Mouse (Mus musculus): Measurements from ENCODE around the gene Styxl1. TPM values are rescaled to one million over a fixed set of nuclear protein-coding genes. Genes with fewer than 3 reads are reported as not detected.

Styxl1 gene
- polyA plus RNA-seq, 1 experiment from 2014 or later = not detected

- ATAC-seq (ENCODE audit: low FRiP score) = no peak
- 73% methylated on average over 2 of the region's 2 CpGs for WGBS
- no peak overlapping the region for H3K4me3 ChIP-seq (ENCODE audit: low read depth, low read length)
- H3K9ac ChIP-seq (ENCODE audit: low read length) = no peak overlapping the region
- no peaks in the 10 kb centered on the region for H3K27me3 ChIP-seq (ENCODE audit: control insufficient read depth, insufficient read depth, low read length)
- no peak for DNase-seq (ENCODE audit: low spot score, missing footprints)
- H3K27ac ChIP-seq (ENCODE audit: low read depth, low read length) = no peak overlapping the region
- no peaks in the 10 kb centered on the region for H3K9me3 ChIP-seq (ENCODE audit: control insufficient read depth, low read length)
- peaks cover 8% of the 10 kb centered on the region; the same call in 1 of the 2 replicates for H3K4me1 ChIP-seq (ENCODE audit: control insufficient read depth, insufficient read depth, low read length)
- no peaks in the 10 kb centered on the region for H3K36me3 ChIP-seq (ENCODE audit: control insufficient read depth, insufficient read depth, low read length)
- no peak overlapping the region for H3K4me2 ChIP-seq
Observed at GRCm38 (mm10) chr5:135804735-135805134, 26.6 kb upstream of the Styxl1 start.

GRCm38 (mm10) chr5:135803676-135804075, 25.5 kb upstream of the Styxl1 start:
- H3K36me3 ChIP-seq (ENCODE audit: control insufficient read depth, insufficient read depth, low read length) = no peaks in the 10 kb centered on the region
- ATAC-seq (ENCODE audit: low FRiP score) = no peak
- H3K9ac ChIP-seq (ENCODE audit: low read length) = no peak overlapping the region
- H3K4me2 ChIP-seq = no peak overlapping the region
- H3K4me1 ChIP-seq (ENCODE audit: control insufficient read depth, insufficient read depth, low read length) = peaks cover 8% of the 10 kb centered on the region; the same call in 1 of the 2 replicates
- no peak overlapping the region for H3K27ac ChIP-seq (ENCODE audit: low read depth, low read length)
- H3K9me3 ChIP-seq (ENCODE audit: control insufficient read depth, low read length) = no peaks in the 10 kb centered on the region
- H3K4me3 ChIP-seq (ENCODE audit: low read depth, low read length) = no peak overlapping the region
- 82% methylated on average over 4 of the region's 4 CpGs for WGBS
- H3K27me3 ChIP-seq (ENCODE audit: control insufficient read depth, insufficient read depth, low read length) = no peaks in the 10 kb centered on the region
- DNase-seq (ENCODE audit: low spot score, missing footprints) = no peak

GRCm38 (mm10) chr5:135803135-135803534, 24.9 kb upstream of the Styxl1 start:
- Histone ChIP-seq H3K9ac (ENCODE audit: low read length) (no peak overlapping the region), H3K4me1 (ENCODE audit: control insufficient read depth, insufficient read depth, low read length) (peaks cover 8% of the 10 kb centered on the region; the same call in 1 of the 2 replicates), H3K9me3 (ENCODE audit: control insufficient read depth, low read length) (no peaks in the 10 kb centered on the region), H3K4me2 (no peak overlapping the region), H3K27me3 (ENCODE audit: control insufficient read depth, insufficient read depth, low read length) (no peaks in the 10 kb centered on the region), H3K4me3 (ENCODE audit: low read depth, low read length) (no peak overlapping the region), H3K36me3 (ENCODE audit: control insufficient read depth, insufficient read depth, low read length) (no peaks in the 10 kb centered on the region), H3K27ac (ENCODE audit: low read depth, low read length) (no peak overlapping the region)
- DNase-seq (ENCODE audit: low spot score, missing footprints) (peak; percentile 73), ATAC-seq (ENCODE audit: low FRiP score) (no peak)
- 65% methylated on average over 4 of the region's 4 CpGs for WGBS

GRCm38 (mm10) chr5:135802641-135803040, 24.5 kb upstream of the Styxl1 start:
- H3K27me3 ChIP-seq (ENCODE audit: control insufficient read depth, insufficient read depth, low read length) = no peaks in the 10 kb centered on the region
- no peak for DNase-seq (ENCODE audit: low spot score, missing footprints)
- H3K9me3 ChIP-seq (ENCODE audit: control insufficient read depth, low read length) = no peaks in the 10 kb centered on the region
- H3K4me1 ChIP-seq (ENCODE audit: control insufficient read depth, insufficient read depth, low read length) = peaks cover 8% of the 10 kb centered on the region; the same call in 1 of the 2 replicates
- H3K4me3 ChIP-seq (ENCODE audit: low read depth, low read length) = no peak overlapping the region
- ATAC-seq (ENCODE audit: low FRiP score) = no peak
- WGBS = 94% methylated on average over 8 of the region's 8 CpGs
- H3K4me2 ChIP-seq = no peak overlapping the region
- no peak overlapping the region for H3K9ac ChIP-seq (ENCODE audit: low read length)
- no peaks in the 10 kb centered on the region for H3K36me3 ChIP-seq (ENCODE audit: control insufficient read depth, insufficient read depth, low read length)
- no peak overlapping the region for H3K27ac ChIP-seq (ENCODE audit: low read depth, low read length)

- ATAC-seq (ENCODE audit: low FRiP score) (peak; percentile 73), DNase-seq (ENCODE audit: low spot score, missing footprints) (no peak)
- Histone ChIP-seq H3K27me3 (ENCODE audit: control insufficient read depth, insufficient read depth, low read length) (no peaks in the 10 kb centered on the region), H3K9ac (ENCODE audit: low read length) (no peak overlapping the region), H3K36me3 (ENCODE audit: control insufficient read depth, insufficient read depth, low read length) (no peaks in the 10 kb centered on the region), H3K4me1 (ENCODE audit: control insufficient read depth, insufficient read depth, low read length) (peaks cover 2% of the 10 kb centered on the region; the same call in 1 of the 2 replicates), H3K4me2 (no peak overlapping the region), H3K9me3 (ENCODE audit: control insufficient read depth, low read length) (no peaks in the 10 kb centered on the region), H3K4me3 (ENCODE audit: low read depth, low read length) (no peak overlapping the region), H3K27ac (ENCODE audit: low read depth, low read length) (no peak overlapping the region)
- 0% methylated on average over 6 of the region's 6 CpGs for WGBS
Observed at GRCm38 (mm10) chr5:135800927-135801326, 22.7 kb upstream of the Styxl1 start.

GRCm38 (mm10) chr5:135799746-135800145, 21.6 kb upstream of the Styxl1 start:
- no peak overlapping the region for H3K27ac ChIP-seq (ENCODE audit: low read depth, low read length)
- H3K9ac ChIP-seq (ENCODE audit: low read length) = no peak overlapping the region
- peaks cover 6% of the 10 kb centered on the region for H3K4me1 ChIP-seq (ENCODE audit: control insufficient read depth, insufficient read depth, low read length)
- H3K4me3 ChIP-seq (ENCODE audit: low read depth, low read length) = no peak overlapping the region
- no peaks in the 10 kb centered on the region for H3K36me3 ChIP-seq (ENCODE audit: control insufficient read depth, insufficient read depth, low read length)
- H3K27me3 ChIP-seq (ENCODE audit: control insufficient read depth, insufficient read depth, low read length) = no peaks in the 10 kb centered on the region
- DNase-seq (ENCODE audit: low spot score, missing footprints) = peak; percentile 66
- no peak for ATAC-seq (ENCODE audit: low FRiP score)
- 41% methylated on average over 4 of the region's 4 CpGs for WGBS
- H3K4me2 ChIP-seq = no peak overlapping the region
- no peaks in the 10 kb centered on the region for H3K9me3 ChIP-seq (ENCODE audit: control insufficient read depth, low read length)

- 7% methylated on average over 5 of the region's 5 CpGs for WGBS
- no peak for ATAC-seq (ENCODE audit: low FRiP score)
Observed at GRCm38 (mm10) chr5:135794859-135795181, 16.6 kb upstream of the Styxl1 start.

GRCm38 (mm10) chr5:135793996-135794858, 16.0 kb upstream of the Styxl1 start:
- WGBS = 10% methylated on average over 20 of the region's 20 CpGs
- 0 out of 2 replicates have a peak overlapping the region, but pooled peaks have one; percentile 5 for H3K4me3 ChIP-seq (ENCODE audit: low read depth, low read length)
- DNase-seq (ENCODE audit: low spot score, missing footprints) = peak; percentile 99

More at GRCm38 (mm10) chr5:135794859-135795181, 16.6 kb upstream of the Styxl1 start:
- DNase-seq (ENCODE audit: low spot score, missing footprints) = no peak
- no peaks in the 10 kb centered on the region for H3K9me3 ChIP-seq (ENCODE audit: control insufficient read depth, low read length)
- peak overlapping the region; percentile 34 for H3K4me2 ChIP-seq
- peak overlapping the region; percentile 84 for H3K27ac ChIP-seq (ENCODE audit: low read depth, low read length)
- peak overlapping the region; percentile 38 for H3K9ac ChIP-seq (ENCODE audit: low read length)
- peaks cover 20% of the 10 kb centered on the region for H3K36me3 ChIP-seq (ENCODE audit: control insufficient read depth, insufficient read depth, low read length)
- peaks cover 9% of the 10 kb centered on the region; the same call in 1 of the 2 replicates for H3K4me1 ChIP-seq (ENCODE audit: control insufficient read depth, insufficient read depth, low read length)
- 0 out of 2 replicates have a peak overlapping the region, but pooled peaks have one; percentile 5 for H3K4me3 ChIP-seq (ENCODE audit: low read depth, low read length)
- no peaks in the 10 kb centered on the region for H3K27me3 ChIP-seq (ENCODE audit: control insufficient read depth, insufficient read depth, low read length)

GRCm38 (mm10) chr5:135782901-135783300, 4.7 kb upstream of the Styxl1 start:
- no peak for ATAC-seq (ENCODE audit: low FRiP score)
- Histone ChIP-seq H3K36me3 (ENCODE audit: control insufficient read depth, insufficient read depth, low read length) (peaks cover 34% of the 10 kb centered on the region), H3K27ac (ENCODE audit: low read depth, low read length) (no peak overlapping the region), H3K9ac (ENCODE audit: low read length) (no peak overlapping the region), H3K4me1 (ENCODE audit: control insufficient read depth, insufficient read depth, low read length) (peaks cover 12% of the 10 kb centered on the region), H3K9me3 (ENCODE audit: control insufficient read depth, low read length) (no peaks in the 10 kb centered on the region), H3K4me2 (no peak overlapping the region), H3K27me3 (ENCODE audit: control insufficient read depth, insufficient read depth, low read length) (no peaks in the 10 kb centered on the region), H3K4me3 (ENCODE audit: low read depth, low read length) (no peak overlapping the region)
- 99% methylated on average over 4 of the region's 4 CpGs for WGBS
- peak; percentile 66 for DNase-seq (ENCODE audit: low spot score, missing footprints)

More at GRCm38 (mm10) chr5:135793996-135794858, 16.0 kb upstream of the Styxl1 start:
- Histone ChIP-seq H3K9me3 (ENCODE audit: control insufficient read depth, low read length) (no peaks in the 10 kb centered on the region), H3K4me1 (ENCODE audit: control insufficient read depth, insufficient read depth, low read length) (peaks cover 9% of the 10 kb centered on the region; the same call in 1 of the 2 replicates), H3K27me3 (ENCODE audit: control insufficient read depth, insufficient read depth, low read length) (no peaks in the 10 kb centered on the region), H3K4me2 (peak overlapping the region; percentile 34), H3K36me3 (ENCODE audit: control insufficient read depth, insufficient read depth, low read length) (peaks cover 22% of the 10 kb centered on the region), H3K9ac (ENCODE audit: low read length) (peak overlapping the region; percentile 42), H3K27ac (ENCODE audit: low read depth, low read length) (peak overlapping the region; percentile 84)
- ATAC-seq (ENCODE audit: low FRiP score) = peak; percentile 94

All from midbrain, embryonic 11.5 days (tissue).